Mouse (Mus musculus) forebrain, embryonic 13.5 days (tissue): Measurements from ENCODE around the gene Dnah12. TPM values are rescaled to one million over a fixed set of nuclear protein-coding genes. Genes with fewer than 3 reads are reported as not detected.

Experiments used
- microRNA-seq: library from miRNA; unstranded; fragments of <30 nt; microRNA quantifications from one replicate; pipeline ENCODE4, GENCODE M21; 2016
- polyA plus RNA-seq: library from polyadenylated mRNA; unstranded; fragments of >200 nt; fragmentation: Nextera tagmentation; extraction: Ambion mirVana; gene quantifications from 2 replicates; pipeline ENCODE4 v1.2.1, GENCODE M21; 2015

Gene Dnah12
- polyA plus RNA-seq, 1 experiment from 2014 or later: 0.05 TPM

Small RNA genes within 50 kb of the gene (microRNA-seq; reads per million reads assigned to microRNA genes)
- gene Mir7672: not detected

Other genes with a start within 250 kb of the Dnah12 start
- 12.1 and 12.7 TPM in 2 replicates for gene Slmap, start 158.3 kb upstream of the Dnah12 start, polyA plus RNA-seq
- 26.9 and 27.0 TPM in 2 replicates for gene Dennd6a, start 119.4 kb upstream of the Dnah12 start, polyA plus RNA-seq
- gene Arf4, start 55.2 kb upstream of the Dnah12 start, polyA plus RNA-seq: 634 and 654 TPM in 2 replicates
- 11.3 and 12.5 TPM in 2 replicates for gene Pde12, start 23.4 kb upstream of the Dnah12 start, polyA plus RNA-seq
- gene Asb14, start 201.3 kb downstream of the Dnah12 start, polyA plus RNA-seq: 0.11 TPM in 1 of 2 replicates, not detected in the other